Mouse (Mus musculus) layer of hippocampus, postnatal 36 days (tissue): ENCODE data around the gene Esf1. TPM values are rescaled to one million over a fixed set of nuclear protein-coding genes. Genes with fewer than 3 reads are reported as not detected.
"Not testable (repeated sequence)": the region's sequence is repeated elsewhere in the genome, so short reads cannot be mapped to it uniquely, and the experiment has no call there.

Source experiments
- DNase-seq, 2 experiments: peaks; one replicate each; pipeline ENCODE4 v3.0.0; 2022
- total RNA-seq, 2 experiments: library from RNA; stranded (reverse); gene quantifications; 2 replicates each; pipeline ENCODE4 v1.2.3; 2021

Esf1 gene
- total RNA-seq, 2 experiments from 2014 or later: 24.3 to 24.5 TPM

DNA sequence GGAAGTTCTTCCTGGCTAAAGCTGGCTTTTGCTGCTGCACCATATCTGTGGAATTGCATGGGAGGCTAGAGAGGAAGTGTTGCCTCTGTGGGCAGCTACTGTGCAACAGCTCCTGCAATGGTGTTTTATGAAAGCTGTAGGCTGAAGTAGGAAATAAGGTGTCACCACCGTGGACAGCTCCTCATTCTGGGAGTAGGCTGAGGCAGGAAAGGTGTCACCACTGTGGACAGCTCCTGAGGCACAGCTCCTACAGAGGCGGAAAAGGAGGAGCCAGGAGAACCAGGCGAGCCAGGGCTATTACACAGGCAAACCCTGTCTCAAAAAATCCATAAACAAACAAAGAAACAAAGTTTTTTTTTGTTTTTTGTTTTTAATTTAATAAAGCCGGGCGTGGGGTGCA, 74.3 kb downstream of the Esf1 start:
- no peak for DNase-seq

DNA sequence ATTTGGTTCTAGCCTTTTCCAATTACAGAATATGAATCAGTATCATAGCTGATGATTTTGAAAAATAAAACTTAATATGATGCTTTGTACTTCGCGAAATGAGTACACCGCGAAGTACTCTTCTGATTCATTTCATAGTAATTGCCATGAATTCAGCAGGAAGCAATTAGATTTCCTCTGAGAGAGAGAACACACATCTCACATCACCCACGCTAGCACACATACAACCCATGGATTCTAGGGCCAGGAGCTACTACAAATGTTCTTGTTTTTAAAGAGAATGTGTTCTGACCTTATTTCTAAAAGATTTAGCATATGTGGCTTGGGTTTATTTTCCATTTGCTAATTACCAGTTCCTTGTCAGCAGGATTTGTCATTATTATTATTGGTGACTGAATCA, 76.9 kb downstream of the Esf1 start:
- DNase-seq: no peak

DNA sequence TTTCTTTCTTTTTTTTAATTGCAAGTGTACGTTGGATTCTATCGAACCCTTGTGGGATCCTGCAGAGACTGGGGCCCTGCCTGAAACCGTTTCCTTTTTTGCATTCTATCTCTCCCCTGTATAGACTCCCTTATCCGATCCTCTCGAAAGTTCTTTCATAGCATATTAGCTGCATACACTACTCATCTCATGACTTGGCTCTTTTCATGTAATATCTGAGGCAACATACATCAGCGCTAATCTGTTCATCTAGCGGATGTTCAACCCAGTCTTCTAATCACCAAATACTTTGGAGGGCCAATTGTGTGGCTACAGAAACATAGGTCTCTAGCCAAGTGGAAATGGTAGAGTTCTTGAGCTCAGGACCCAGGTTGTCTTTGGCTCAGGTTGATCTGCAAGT, 86.1 kb downstream of the Esf1 start:
- no peak for DNase-seq

DNA sequence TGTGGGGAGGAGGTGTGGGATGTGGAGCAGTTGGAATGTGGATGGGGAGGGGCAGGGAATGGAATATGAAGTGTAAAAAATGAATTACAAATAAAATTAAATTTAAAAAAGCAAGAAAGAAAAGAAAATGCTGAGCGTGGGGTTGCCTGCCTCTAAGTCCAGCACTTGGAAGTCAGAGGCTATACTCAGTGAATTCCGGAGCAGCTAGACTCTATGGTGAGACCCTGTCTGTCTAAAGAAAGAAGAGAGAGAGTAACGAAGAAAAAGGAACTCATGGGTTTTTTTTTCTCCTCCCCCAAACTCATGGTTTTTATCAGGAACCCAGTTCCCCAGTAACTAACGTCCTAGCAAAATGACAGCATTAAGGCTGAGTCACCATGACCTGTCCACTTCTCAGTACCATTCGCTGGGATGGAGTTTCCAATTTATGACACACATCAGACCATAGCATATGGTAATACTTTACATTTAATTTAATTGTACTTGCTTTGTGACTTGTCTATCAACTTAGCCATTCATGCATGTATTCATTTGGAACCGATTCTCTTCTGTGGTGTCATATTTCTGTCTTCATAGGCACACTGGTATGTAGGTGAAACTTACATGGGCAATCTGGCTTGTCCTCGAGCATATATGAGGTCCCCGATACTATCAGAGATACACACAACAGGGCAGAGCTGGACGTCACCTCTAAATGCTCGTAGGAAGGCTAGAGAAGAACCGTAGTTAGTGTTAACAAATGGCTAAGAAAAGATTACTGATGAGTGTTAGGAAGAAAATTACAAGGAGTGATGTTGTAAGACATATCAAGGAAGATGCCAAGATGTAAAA, 89.4 kb downstream of the Esf1 start:
- DNase-seq: no peak

DNA sequence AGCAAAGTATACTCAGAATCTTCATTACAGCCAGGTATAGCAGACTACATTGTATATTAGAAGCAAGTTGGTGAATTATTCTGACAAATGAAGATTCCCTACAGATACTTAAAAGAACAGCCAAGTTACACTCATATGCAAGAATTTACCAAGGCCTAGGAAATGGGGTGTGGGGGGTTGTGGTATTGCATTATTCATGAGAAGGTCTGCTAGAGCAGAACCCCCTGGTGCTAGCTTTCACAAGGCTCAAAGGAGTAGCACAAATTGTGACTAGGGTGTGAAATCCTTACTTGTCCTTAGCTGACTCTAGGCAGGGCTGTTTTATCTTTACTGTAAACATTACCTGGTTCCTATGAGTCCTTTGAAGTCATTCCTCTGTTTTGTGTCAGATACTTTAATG, 91.1 kb downstream of the Esf1 start:
- DNase-seq: not testable (repeated sequence)

DNA sequence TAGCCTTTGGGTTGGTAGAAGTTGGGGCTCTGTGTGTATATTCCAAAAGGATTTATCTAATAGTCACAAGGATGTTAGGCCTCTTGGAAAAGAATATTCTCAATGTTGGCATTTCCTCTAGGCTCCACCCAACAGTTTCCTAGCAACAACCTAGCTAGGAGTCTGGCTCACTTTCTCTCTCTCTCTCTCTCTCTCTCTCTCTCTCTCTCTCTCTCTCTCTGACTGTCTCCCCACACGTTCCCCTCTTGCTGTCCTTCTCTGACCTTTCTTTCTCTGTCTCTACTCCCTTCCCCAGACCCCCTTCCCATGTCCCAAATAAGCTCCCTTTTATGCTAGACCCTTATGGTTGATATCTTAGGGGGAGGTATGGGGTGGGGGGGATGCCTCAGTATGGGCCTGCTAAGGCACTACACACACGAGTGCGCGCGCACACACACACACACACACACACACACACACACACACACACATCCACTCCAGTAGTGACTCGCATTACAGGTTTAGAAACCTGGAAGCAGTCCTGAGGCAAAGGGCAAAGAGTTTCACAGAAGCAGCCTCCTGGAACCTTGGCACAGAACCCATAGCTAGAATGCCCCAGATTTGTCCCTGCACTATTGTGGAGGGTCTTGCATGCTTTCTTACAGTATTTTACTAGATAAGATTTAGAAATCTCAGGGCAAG, 91.6 kb downstream of the Esf1 start:
- DNase-seq: no peak

DNA sequence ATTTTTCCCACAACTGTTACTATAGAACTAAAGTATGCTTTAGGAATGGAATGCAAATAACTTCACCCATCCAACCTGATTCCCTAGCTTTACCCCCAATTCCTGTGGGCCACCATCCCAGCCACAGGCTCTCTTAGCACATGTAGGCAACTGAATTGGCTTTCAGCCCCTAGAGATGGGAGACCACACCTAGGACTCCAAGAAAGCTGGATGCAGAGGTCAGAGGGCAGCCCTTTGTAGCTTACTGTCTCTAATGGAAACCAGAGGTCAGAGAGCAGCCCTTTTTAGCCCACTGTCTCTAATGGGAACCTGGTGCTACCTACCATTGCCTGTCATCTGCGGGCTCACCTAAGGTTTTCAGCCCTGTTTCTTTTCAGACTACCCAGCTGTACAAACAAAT, 92.9 kb downstream of the Esf1 start:
- DNase-seq: no peak

DNA sequence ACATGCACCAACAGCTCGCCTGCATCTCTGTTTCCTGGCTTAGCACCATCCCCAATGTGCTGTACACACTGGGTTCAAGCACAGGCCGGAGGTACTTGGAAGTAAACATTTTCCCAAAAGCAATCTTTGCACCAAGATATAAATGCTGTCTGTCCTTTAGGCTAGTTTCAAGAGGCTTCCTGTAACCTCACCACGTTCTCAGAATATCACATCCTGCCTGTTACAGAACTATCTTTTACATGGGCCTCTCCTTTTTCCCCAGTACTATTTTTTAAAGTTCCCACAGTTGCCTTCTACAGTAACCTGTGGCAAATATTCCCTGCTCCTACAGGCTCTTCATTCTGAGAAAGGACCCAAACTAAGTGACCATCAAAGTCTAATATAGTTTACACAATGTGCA, 95.2 kb downstream of the Esf1 start:
- no peak for DNase-seq

Other genes with a start within 250 kb of the Esf1 start
- gene Tasp1, start 103.8 kb downstream of the Esf1 start, total RNA-seq: 10 to 100 TPM; 29.6 to 30.6 TPM
- not detected for gene Gm17374, start 18.5 kb downstream of the Esf1 start, total RNA-seq
- gene Ndufaf5, start 85 bp upstream of the Esf1 start, total RNA-seq: 10 to 100 TPM; 51.7 to 59.3 TPM
- not detected for gene Sel1l2, start 219.1 kb upstream of the Esf1 start, total RNA-seq
- gene Macrod2, start 224.7 kb upstream of the Esf1 start, total RNA-seq: 10 to 100 TPM; 52.1 to 53.7 TPM